Mouse (Mus musculus) ovary, postnatal 14 days (tissue): ENCODE results near the gene Palb2.
"Not testable (repeated sequence)": the region's sequence is repeated elsewhere in the genome, so short reads cannot be mapped to it uniquely, and the experiment has no call there.

Source experiments
- DNase-seq: peaks from one replicate; pipeline ENCODE4 v3.0.0; 2022; ENCODE audit warnings: low spot score

The Palb2 gene

DNA sequence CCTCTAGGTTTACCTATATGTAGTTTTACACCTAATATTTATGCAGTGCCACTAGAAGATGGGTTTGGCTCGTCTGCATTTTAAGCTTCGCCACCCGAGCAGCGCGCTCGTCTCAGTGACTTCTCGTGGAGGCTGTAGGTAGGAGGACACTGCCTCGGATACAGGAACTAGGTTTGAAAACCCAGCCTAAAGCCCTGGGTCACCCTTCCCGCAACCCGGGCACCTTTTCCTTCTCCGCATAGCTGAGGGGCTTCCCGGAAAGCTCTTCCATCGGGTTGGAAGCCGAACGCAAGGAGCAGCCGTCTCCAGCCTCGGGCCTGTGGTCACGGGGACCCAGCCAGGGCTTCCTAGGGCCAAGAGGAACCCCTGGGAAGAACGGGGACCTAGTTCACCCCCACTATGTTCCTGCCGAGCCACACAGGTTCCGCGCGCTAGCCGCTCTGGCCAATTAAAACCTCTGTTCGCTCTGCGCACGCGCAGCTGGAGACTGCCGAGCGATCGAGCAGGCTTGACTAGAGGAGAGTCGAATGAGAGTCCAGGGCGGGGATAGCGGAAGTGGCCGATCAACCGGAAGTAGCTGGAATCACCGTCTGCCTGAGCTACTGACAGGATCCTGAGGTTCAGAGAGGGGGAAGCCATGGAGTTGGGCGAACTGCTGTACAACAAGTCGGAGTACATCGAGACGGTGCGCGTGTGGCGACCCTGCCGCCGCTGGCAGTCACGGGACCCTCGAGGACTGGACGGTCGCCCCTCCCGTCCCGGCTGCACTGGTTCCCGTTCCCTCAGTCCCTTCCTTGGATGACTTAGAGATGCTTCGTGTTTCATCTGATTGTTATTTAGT, at the start of gene Palb2, which contains the start of gene Dctn5:
Gene Palb2 (minus strand): TSS at position 489 of the 841 bp plus-strand sequence.
Gene Dctn5 (plus strand): TSS at position 545 of the 841 bp plus-strand sequence.
- DNase-seq: peak; percentile 98

DNA sequence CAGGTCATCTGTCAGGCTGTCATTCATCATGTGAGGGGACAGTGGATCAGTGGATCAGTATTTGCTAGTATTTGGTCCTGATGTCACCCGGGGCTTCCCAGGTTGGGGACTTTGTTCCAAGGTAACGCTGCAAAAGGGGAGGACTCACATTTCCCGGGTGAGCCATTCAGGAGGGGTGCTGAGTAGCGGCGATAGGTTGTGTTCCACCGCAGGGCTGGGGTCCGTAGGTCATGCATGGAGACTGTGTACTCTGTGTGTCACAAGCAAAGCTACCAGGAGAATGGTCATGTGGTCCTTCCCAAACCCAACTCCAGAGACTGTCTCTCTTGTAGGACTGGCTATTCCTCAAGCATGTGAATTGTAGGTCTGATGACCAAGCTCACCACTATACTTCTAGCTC, 47.9 kb upstream of the Palb2 start:
- DNase-seq: no peak

DNA sequence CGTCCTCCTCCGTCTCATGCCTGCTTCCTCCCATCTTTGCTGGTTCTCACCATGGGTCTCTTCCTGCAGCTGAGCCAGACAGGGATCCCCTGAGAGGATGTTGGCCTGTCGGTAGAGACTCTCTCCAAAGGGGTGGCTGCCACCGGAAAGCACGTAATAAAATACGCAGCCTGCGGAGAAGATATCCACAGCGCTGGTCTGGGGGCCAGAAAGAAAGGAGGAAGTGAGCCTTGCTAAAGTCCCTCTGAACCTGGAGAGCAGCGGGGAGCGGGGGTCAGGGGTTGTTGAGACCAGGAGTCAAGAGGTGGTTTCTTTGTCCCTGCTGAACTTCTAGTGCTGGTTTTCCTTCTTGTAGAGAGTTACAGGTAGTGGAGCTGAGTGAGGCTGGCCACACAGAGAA, 38.8 kb upstream of the Palb2 start:
- DNase-seq: no peak

DNA sequence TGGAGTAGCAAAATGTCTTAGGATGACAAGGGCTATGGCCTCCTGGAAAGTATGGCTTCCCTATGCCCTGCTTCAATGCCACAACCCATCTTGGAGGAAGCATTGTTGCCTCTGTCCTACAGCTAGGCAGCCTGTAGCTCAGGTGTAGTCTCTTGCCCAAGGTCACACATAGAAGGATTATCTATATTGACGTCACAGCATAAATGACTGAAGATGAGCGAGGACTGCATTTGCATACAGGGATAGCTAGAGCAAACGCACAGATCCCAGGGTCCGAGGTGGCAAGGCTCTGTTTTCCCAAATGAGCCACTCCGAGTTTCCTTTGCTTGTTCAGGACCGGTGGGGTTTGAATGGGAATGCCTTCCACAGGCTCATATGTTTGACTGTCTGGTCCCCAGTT, 37.9 kb upstream of the Palb2 start:
- no peak for DNase-seq

DNA sequence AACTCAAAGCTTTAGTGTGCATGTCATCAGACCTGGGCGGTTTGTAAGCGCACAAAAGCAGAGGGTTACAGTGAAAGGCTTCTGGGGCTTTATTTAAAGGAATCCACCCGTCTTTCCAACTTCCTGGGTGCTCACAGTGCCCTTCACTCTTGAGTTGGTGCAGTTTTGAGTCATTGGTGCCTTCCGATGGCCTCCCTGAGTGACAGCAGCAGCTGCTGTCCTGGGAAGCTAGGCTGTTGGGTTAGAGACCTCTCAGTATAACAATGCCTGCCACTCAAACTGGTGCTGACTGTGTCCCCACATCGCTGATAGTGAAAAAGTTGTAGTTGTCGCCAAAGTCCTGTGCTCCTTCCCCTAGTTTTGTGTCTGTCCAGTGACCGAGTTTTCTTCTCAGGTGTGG, 34.4 kb upstream of the Palb2 start:
- no peak for DNase-seq

DNA sequence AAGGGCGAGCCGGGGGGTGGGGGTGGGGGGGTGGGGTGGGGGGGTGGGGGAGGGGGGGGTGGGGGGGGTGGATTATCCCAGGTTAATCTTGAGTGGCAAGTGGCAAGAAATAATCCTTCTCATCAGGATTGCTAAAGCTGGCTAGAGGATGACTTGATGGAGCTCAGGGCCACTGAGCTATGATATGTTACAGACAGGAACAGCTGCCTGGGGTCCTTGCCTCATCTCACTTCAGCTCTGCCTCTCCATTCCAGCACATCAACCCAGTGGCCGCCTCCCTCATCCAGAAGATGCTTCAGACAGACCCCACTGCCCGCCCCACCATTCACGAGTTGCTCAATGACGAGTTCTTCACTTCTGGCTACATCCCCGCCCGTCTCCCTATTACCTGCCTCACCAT, 31.0 kb upstream of the Palb2 start:
- DNase-seq: no peak

DNA sequence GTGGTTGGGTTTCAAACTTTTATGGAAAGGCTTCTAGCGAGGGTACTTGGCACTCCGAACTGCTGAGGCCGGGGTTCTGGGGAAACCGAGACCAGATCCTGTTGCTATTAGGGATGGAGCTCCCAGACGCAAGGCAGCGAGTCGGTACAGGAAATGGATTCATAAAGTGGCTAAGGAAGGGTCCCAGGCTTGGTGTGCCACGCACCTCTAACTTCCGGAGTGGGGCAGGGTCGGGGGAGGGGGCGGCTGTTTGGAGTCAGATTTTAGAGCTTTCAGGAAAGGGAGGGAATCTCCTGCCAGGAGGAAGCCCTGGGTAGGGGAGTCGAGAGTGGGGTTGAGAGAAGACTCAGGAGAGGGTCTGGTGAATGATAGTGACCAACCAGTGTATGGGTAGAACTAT, 27.3 kb upstream of the Palb2 start:
- DNase-seq: no peak

DNA sequence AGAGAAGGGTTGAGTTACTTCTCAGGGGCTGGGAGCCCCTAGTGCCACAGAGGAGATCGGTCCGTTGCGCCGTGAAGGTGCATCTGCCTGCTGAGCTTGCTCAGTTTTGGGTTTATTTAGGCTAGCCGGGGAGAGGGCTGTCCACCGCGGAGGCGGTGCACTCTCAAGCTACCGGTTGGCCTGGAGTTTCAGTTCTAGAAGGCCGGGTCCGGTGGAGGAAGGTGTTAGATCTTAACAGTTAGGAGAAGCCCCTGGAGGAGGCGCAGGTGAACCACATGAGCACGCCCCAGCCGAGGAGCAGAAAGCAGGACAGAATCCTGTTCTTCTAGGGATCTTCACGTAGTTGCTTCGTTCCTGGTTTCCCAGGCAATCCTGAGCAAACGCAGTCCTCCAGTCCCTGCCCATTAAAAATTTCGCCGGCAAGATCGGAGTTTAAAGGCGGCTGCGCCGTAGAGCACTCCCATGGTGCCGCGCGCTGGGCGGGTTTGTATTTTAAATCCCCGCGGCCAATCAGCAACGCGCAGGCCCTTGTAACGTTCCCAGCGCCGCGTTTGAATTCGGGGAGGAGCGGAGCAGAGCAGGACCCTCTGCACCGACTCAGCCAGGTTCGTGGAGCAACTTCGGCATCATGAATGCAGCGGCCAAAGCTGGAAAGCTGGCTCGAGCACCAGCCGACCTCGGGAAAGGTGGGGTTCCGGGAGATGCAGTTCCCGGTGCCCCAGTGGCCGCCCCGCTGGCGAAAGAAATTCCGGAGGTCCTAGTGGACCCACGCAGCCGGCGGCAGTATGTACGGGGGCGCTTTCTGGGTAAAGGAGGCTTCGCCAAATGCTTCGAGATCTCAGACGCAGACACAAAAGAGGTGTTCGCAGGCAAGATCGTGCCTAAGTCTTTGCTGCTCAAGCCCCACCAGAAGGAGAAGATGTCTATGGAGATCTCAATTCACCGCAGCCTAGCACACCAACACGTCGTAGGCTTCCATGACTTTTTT, 26.4 kb upstream of the Palb2 start, which contains the start of gene Plk1:
Gene Plk1 (plus strand): TSS at position 525 of the 988 bp plus-strand sequence.
- DNase-seq: peak; percentile 59

DNA sequence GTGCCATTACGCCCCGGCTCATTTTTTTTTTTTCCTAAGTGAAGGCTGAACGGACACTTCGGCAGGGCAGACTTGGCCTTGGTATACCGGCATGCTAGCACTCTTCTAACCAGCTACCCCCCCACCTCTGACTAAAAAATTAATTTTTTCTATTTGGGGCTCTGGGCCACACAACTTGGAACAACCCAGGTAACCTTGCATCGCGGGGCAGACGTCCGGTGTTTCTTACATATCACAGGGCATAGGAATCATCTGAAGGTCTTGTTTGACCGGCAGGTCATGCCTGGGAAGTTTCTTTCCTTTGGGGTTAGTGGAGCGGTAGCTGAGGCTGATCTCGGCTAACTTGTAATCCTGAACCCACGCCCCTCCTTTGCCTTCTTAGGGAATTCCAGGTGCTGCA, 25.7 kb upstream of the Palb2 start:
- no peak for DNase-seq

DNA sequence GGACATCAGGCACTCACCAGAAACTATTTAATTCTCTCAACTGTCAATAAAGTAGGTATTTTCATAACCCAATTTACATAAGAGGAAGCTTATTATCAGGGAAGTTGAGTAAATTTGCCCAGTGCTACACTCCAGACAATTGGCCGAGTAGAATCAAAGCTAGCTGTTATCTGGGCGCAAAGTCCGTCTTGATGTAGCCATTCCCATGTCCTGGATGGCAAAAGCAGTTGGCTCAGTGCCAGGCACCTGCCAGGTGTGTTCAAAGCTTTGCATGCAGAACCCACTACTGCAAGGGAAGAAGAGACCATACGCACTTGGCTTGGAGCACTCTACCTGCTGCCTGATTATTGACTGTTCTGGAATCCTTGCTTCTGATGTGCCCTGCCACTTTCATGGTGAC, 19.7 kb upstream of the Palb2 start:
- DNase-seq: no peak

DNA sequence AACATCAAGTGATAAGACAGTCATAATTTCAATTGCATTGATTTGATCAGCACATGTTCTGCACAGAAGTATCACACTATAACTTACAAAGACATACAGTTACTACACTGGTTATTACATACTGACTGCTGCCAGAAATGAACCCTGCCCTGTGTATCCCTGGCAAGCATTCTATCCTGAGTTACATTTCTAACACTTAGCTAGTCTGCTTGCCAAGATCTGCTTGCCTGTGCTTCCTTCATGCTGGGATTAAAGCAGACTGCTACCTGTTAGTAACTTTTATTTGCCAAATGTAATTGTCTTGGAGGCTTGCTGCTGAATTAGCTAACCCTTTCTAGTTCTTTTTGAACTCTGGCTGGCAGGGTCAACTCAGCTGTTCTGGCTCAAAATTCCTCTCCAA, 8.2 kb upstream of the Palb2 start:
- DNase-seq: no peak

DNA sequence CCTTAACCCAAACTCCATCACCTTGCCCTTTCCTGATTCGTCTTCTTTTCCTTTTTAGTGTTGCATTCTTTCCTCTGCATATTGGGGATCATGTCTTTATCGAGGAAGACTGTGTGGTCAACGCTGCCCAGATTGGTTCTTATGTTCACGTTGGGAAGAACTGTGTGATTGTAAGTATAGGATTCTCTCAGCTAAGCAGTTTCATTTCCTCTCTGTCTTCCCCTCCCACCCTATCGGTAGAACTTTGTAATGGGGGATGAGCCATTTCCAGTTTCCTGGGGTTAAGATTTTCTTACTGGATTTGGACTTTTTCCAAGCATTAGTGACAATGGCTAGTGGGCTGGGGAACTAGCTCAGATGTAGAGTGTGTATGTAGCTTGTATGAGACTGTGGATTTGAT, 5.4 kb upstream of the Palb2 start:
- DNase-seq: no peak

DNA sequence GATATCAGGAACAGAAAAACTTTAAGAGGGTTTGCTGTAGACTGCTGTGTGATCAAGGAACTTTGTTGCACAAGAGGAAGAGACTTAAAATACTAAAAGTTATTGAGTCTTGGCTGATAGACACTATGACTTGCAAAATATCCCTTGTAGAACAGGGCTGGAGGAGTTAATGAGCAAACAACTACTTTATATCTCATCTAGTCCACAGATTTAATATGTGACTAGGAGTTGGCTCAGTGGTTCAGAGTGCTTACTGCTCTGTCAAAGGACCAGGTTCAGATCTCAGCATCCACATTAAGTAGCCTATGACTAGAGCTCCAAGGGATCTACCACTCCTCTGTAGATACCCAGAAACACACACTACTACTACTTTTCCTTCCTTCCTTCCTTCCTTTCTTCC, 4.3 kb upstream of the Palb2 start:
- DNase-seq: no peak

DNA sequence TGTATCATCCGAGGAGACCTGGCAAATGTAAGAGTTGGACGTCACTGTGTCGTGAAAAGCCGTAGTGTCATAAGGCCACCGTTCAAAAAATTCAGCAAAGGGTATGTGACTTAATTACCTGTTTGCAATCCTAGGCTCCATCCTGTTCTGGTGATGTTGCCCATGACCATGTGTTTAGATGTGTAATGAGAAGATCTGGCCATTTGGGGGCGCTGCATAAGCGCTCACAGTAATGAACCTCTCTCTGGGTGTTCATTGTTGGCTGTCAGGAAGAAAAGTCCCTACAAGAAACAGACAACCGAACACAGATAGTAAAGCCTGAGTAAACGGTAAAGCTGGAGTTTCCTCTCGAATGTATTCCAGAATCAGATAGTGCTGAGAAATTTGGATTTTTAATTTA, 2.3 kb upstream of the Palb2 start:
- DNase-seq: no peak

DNA sequence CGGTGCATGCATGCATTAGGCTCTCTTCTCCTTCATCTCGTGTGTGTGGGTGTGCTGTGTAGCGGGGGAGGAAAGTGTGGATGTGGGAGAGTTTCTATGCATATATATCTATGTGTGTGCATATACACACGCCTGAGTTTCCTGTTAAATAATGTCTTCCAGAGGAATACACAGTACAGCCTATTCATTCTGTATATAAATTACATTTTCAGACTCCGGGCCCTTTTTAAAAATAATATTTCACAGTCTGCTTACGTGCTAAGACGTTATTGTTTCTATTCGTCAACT, 497 bp upstream of the Palb2 start:
- no peak for DNase-seq

DNA sequence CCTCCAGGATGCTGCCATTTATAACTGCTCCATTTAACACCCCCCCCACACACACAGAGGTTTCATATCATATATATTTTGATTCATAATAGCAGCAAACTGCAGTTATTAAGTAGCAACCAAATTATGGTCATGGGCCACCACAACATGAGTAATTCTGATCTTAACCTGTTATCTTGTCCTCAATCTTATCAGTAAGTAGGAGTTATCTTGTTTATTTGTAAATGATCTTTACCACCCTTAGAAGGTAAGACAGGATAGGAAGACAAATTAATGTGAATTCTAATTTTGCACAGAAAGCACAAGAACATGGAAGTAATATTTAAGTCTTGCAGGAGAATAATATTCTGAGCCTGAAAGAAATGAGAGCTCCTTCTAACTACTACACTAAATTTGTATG, 951 bp downstream of the Palb2 start:
- DNase-seq: no peak

DNA sequence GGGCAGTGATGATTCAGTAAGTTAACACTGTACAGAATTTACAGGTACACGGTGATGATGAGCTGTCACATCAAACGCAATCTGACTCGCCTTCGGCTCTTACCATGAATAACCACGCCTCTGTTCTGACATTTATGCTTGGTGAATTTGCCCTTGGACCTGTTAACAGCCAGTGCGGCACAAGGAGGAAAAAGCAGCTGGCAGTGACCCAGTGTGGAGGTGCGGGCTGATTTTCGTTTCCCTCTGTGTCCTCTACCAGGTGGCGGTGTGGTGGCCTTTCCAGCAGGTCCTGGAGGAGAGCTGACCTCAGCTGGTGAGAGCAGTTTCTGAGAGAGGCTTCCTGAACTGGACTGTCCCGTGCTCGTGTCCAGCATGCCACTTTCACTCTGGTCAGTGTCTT, 5.8 kb downstream of the Palb2 start:
- DNase-seq: no peak

DNA sequence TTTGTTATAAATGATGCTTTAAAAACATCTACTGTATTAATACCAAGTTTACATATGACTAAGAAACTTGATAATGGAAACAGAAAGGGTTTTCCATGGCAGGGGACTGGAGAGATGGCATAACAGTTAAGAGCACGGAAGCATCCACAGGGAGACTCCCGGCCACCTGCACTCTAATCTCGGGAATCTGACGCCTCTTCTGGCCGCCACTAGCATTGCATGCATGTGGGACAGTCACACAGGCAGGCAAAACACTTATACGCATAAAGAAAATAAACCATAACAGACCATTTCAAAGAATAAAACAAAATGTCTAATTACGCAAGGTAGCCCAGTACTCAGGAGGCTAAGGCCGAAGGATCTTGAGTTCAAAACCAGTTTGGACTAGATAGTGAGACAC, 7.1 kb downstream of the Palb2 start:
- DNase-seq: no peak

DNA sequence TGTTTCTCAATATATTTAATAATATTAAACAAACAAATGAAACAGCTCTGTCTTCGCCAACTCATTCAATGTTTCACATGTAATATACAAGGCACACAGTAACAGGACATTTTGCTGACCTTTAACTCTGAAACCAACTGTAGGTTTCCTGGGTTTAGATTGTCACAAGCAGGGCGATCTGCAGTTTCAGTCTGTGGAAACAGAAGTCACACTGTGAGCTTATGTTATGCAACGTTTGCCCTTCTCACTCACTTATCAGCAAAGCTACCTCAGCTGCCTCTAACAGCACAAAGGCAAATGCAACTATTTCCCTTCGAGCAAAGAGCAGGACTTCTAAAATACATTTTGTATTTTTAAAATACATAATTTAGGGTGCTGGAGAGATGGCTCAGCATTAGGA, 9.3 kb downstream of the Palb2 start:
- DNase-seq: no peak

DNA sequence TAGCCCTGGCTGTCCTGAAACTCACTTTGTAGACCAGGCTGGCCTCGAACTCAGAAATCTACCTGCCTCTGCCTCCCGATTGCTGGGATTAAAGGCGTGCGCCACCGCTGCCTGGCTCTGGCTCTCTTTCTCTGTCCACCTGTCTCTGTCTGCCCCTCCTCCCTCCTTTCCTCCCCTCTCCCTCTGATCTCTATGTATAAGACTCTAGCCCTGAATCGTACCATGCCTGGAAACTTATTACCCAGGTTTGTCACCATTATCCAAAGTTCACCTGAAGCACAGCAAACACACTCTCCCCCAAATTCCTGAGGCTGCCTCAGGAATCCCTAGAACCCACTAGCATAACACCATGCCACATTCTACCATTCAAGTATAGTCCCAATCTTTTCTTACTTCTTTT, 24.6 kb downstream of the Palb2 start:
- no peak for DNase-seq

DNA sequence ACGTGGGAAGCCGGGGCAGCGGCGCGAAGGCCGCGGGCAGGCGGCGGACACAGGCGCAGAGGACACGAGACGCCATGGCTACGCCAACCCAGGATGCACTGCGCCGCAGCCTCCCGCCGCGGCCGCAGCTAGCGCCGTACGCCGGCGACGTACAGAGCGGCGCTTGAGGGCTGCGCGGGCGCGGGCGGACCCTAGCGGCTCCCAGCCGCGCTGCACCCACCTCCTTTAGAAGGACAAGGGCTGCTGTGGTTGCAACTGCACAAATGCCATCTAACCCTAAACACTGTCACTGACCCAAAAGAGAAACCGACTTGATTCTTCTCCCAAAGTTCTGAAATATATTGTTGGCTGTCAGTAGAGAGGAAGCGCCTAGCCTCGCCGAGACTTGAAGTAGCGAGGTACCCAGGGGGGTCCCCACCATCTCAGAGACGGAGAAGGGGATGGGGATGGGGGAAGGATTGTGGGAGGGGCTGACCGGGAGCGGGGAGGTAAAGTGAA, 31.0 kb downstream of the Palb2 start, which contains the start of gene Ndufab1:
Gene Ndufab1 (minus strand): TSS at position 140 of the 498 bp plus-strand sequence.
- DNase-seq: peak; percentile 72

DNA sequence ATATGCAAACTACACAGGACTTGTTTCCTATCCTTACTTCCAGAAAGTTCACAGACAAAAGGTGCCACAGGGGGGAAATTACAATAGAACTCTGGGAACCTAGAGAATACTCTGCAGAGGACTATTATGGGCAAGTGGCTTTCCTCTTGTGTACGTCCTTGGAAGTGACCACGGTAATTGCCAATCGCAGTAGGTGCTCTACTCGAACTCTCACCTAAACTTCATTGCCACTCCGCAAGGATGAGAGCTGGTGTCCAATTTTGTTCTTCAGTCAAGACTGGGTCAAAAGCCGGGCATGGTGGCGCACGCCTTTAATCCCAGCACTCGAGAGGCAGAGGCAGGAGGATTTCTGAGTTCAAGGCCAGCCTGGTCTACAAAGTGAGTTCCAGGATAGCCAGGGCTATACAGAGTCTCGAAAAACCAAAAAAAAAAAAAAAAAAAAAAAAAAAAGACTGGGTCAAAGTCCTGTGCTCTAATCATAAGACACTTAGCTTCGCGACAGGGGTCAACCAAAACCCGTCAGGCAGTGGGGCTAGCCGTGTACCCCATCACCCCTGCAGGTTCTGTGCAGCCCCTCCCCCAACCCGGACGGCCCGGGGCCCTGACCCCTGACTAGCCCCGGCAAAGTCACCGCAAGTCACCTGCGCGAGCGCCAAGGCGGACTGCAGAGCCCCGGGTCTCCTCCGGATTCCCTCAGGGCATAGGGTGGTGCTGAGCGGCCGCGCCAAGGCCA, 31.6 kb downstream of the Palb2 start:
- DNase-seq: not testable (repeated sequence)
